Mouse (Mus musculus) lung, postnatal 4 days (tissue): ENCODE measurements at regions not wholly inside any gene's neighbourhood (a gene's known extent, or its start where the extent isn't known, plus 50 kb on each side); places are given as distances from the start of the nearest gene placed in this dataset.

Source experiments
- DNase-seq, 2 experiments: peaks; one replicate each; pipeline ENCODE4 v3.0.0; 2021

- DNase-seq: no peak
Observed at GRCm38 (mm10) chr1:61331906-61332305, 306.7 kb upstream of the Pard3b start.

GRCm38 (mm10) chr1:61336367-61336766 is 302.3 kb upstream of the Pard3b start:
- DNase-seq: no peak

GRCm38 (mm10) chr1:61352921-61353320 is 285.7 kb upstream of the Pard3b start:
- no peak for DNase-seq

GRCm38 (mm10) chr1:61353481-61353880 is 285.1 kb upstream of the Pard3b start:
- DNase-seq: no peak

GRCm38 (mm10) chr1:61355241-61355640 is 283.4 kb upstream of the Pard3b start:
- DNase-seq: no peak

- DNase-seq: no peak
Observed at GRCm38 (mm10) chr1:61359011-61359930, 279.4 kb upstream of the Pard3b start.

- DNase-seq: no peak
Observed at GRCm38 (mm10) chr1:61372581-61372980, 266.0 kb upstream of the Pard3b start.

GRCm38 (mm10) chr1:61373661-61374491 is 264.7 kb upstream of the Pard3b start:
- DNase-seq: peak; percentile 24 to 51

GRCm38 (mm10) chr1:61376417-61376816 is 262.2 kb upstream of the Pard3b start:
- no peak for DNase-seq

GRCm38 (mm10) chr1:61377070-61377469 is 261.6 kb upstream of the Pard3b start:
- DNase-seq: peak; percentile 54 to 76

- DNase-seq: peak in 1 of 2 experiments; percentile 25
Observed at GRCm38 (mm10) chr1:61378240-61378639, 260.4 kb upstream of the Pard3b start.

- no peak for DNase-seq
Observed at GRCm38 (mm10) chr1:61379771-61380517, 258.7 kb upstream of the Pard3b start.

GRCm38 (mm10) chr1:61387587-61387986 is 251.0 kb upstream of the Pard3b start:
- DNase-seq: no peak

GRCm38 (mm10) chr1:61397796-61398195 is 240.8 kb upstream of the Pard3b start:
- DNase-seq: no peak

- no peak for DNase-seq
Observed at GRCm38 (mm10) chr1:61402339-61402738, 236.3 kb upstream of the Pard3b start.

GRCm38 (mm10) chr1:61407201-61407600 is 231.4 kb upstream of the Pard3b start:
- no peak for DNase-seq

- DNase-seq: no peak
Observed at GRCm38 (mm10) chr1:61414772-61415171, 223.9 kb upstream of the Pard3b start.

GRCm38 (mm10) chr1:61415426-61416195 is 223.0 kb upstream of the Pard3b start:
- peak in 1 of 2 experiments; percentile 43 for DNase-seq

GRCm38 (mm10) chr1:61418396-61418795 is 220.2 kb upstream of the Pard3b start:
- DNase-seq: no peak

GRCm38 (mm10) chr1:61419839-61420238 is 218.8 kb upstream of the Pard3b start:
- no peak for DNase-seq

- no peak for DNase-seq
Observed at GRCm38 (mm10) chr1:61423253-61423652, 215.4 kb upstream of the Pard3b start.
